Mouse (Mus musculus) thymus, adult 2 months (tissue): ENCODE results near the gene Olfr159. TPM values are rescaled to one million over a fixed set of nuclear protein-coding genes. Genes with fewer than 3 reads are reported as not detected.

Experiments used
- DNase-seq: peaks from one replicate; pipeline ENCODE4 v3.0.0; 2021
- H3K27ac ChIP-seq: fragments of 200-500 bp; 2 replicates; pipeline ENCODE4 v1.5.1; 2012; ENCODE audit warnings: low read length, control low read depth; ENCODE audit not compliant: control insufficient read depth, insufficient read depth
- H3K27me3 ChIP-seq: fragments of 200-500 bp; 2 replicates; pipeline ENCODE4 v1.6.1; 2012; ENCODE audit warnings: mild to moderate bottlenecking, low read length, moderate library complexity, mixed read lengths; ENCODE audit not compliant: control insufficient read depth, insufficient read depth
- H3K36me3 ChIP-seq: fragments of 200-500 bp; 2 replicates; pipeline ENCODE4 v1.6.1; 2012; ENCODE audit warnings: mild to moderate bottlenecking, low read length, moderate library complexity; ENCODE audit not compliant: control insufficient read depth, insufficient read depth
- H3K4me1 ChIP-seq: fragments of 200-500 bp; replicated peaks from 2 replicates; pipeline ENCODE4 v1.6.1; 2012; ENCODE audit warnings: low read length; ENCODE audit not compliant: control insufficient read depth, insufficient read depth
- H3K4me3 ChIP-seq: fragments of 200-500 bp; 2 replicates; pipeline ENCODE4 v1.5.1; 2012; ENCODE audit warnings: mild to moderate bottlenecking, low read length, control low read depth, moderate library complexity; ENCODE audit not compliant: control insufficient read depth, insufficient read depth
- CTCF ChIP-seq: fragments of 200-500 bp; IDR thresholded peaks from 2 replicates; pipeline ENCODE4 v1.5.1; 2012; ENCODE audit warnings: mild to moderate bottlenecking, control low read depth, low read length, moderate library complexity, borderline replicate concordance; ENCODE audit not compliant: control insufficient read depth, poor library complexity, insufficient read depth; ENCODE audit errors: extremely low read depth
- POLR2A ChIP-seq: fragments of 200-500 bp; IDR thresholded peaks from 2 replicates; pipeline ENCODE4 v1.6.1; 2012; ENCODE audit warnings: mild to moderate bottlenecking, low read length, control low read depth, moderate library complexity; ENCODE audit not compliant: control insufficient read depth, poor library complexity, insufficient read depth; ENCODE audit errors: extremely low read depth
- WGBS: fragments of 180-500 bp; shearing (Covaris S2); methylation state at CpG from one replicate; pipeline ENCODE4 v1.1.7; 2018; 5-methylcytosine and 5-hydroxymethylcytosine counted together
- polyA plus RNA-seq: library from polyadenylated mRNA; depleted of rRNA; stranded (reverse); fragments of >200 nt; gene quantifications from 2 replicates; pipeline ENCODE4 v1.2.3, GENCODE M21; 2012

Gene Olfr159
- polyA plus RNA-seq, 1 experiment, result not detected

GRCm38 (mm10) chr4:43743099-43743498 lies 27.7 kb downstream of the Olfr159 start:
- Histone ChIP-seq H3K27me3 (no peaks in the 10 kb centered on the region), H3K36me3 (no peaks in the 10 kb centered on the region), H3K4me3 (no peak overlapping the region), H3K27ac (no peak overlapping the region), H3K4me1 (no peaks in the 10 kb centered on the region)
- DNase-seq, result no peak
- 86% methylated on average over 1 of the region's 1 CpGs for WGBS
- no peak for TF ChIP-seq CTCF
- TF ChIP-seq POLR2A, result no peak

- DNase-seq, result no peak
- WGBS, result 81% methylated on average over 4 of the region's 4 CpGs
These were observed 28.2 kb downstream of the Olfr159 start for GRCm38 (mm10) chr4:43742637-43743036.

GRCm38 (mm10) chr4:43741526-43741925 lies 29.3 kb downstream of the Olfr159 start:
- 84% methylated on average over 5 of the region's 5 CpGs for WGBS

More at GRCm38 (mm10) chr4:43742637-43743036, 28.2 kb downstream of the Olfr159 start:
- Histone ChIP-seq H3K36me3 (no peaks in the 10 kb centered on the region), H3K27ac (no peak overlapping the region), H3K4me1 (no peaks in the 10 kb centered on the region), H3K4me3 (no peak overlapping the region), H3K27me3 (no peaks in the 10 kb centered on the region)
- no peak for TF ChIP-seq POLR2A
- no peak for TF ChIP-seq CTCF

GRCm38 (mm10) chr4:43738989-43739674 lies 31.7 kb downstream of the Olfr159 start:
- no peak overlapping the region for H3K27ac ChIP-seq
- TF ChIP-seq POLR2A, result no peak
- TF ChIP-seq CTCF, result no peak
- no peak for DNase-seq
- no peaks in the 10 kb centered on the region for H3K36me3 ChIP-seq
- 87% methylated on average over 8 of the region's 8 CpGs for WGBS
- H3K4me3 ChIP-seq, result no peak overlapping the region
- H3K4me1 ChIP-seq, result no peaks in the 10 kb centered on the region
- H3K27me3 ChIP-seq, result no peaks in the 10 kb centered on the region

More at GRCm38 (mm10) chr4:43741526-43741925, 29.3 kb downstream of the Olfr159 start:
- DNase-seq, result no peak
- Histone ChIP-seq H3K27me3 (no peaks in the 10 kb centered on the region), H3K36me3 (no peaks in the 10 kb centered on the region), H3K27ac (no peak overlapping the region), H3K4me3 (no peak overlapping the region), H3K4me1 (no peaks in the 10 kb centered on the region)
- TF ChIP-seq POLR2A (no peak), CTCF (no peak)

GRCm38 (mm10) chr4:43737144-43737543 lies 33.7 kb downstream of the Olfr159 start:
- WGBS, result 91% methylated on average over 6 of the region's 6 CpGs
- no peak overlapping the region for H3K4me3 ChIP-seq
- TF ChIP-seq CTCF (no peak), POLR2A (no peak)
- no peaks in the 10 kb centered on the region for H3K4me1 ChIP-seq
- H3K36me3 ChIP-seq, result no peaks in the 10 kb centered on the region
- no peak for DNase-seq
- H3K27me3 ChIP-seq, result no peaks in the 10 kb centered on the region
- no peak overlapping the region for H3K27ac ChIP-seq

- H3K27ac ChIP-seq, result no peak overlapping the region
- DNase-seq, result no peak
These were observed 37.6 kb downstream of the Olfr159 start for GRCm38 (mm10) chr4:43733186-43733585.

More at GRCm38 (mm10) chr4:43733186-43733585, 37.6 kb downstream of the Olfr159 start:
- 94% methylated on average over 5 of the region's 5 CpGs for WGBS
- Histone ChIP-seq H3K4me1 (no peaks in the 10 kb centered on the region), H3K4me3 (no peak overlapping the region), H3K36me3 (no peaks in the 10 kb centered on the region), H3K27me3 (no peaks in the 10 kb centered on the region)
- TF ChIP-seq POLR2A, result no peak
- no peak for TF ChIP-seq CTCF
